Mouse (Mus musculus) kidney, postnatal 14 days (tissue): ENCODE data around the gene Ints13.

Experiments used
- DNase-seq: peaks from one replicate; pipeline ENCODE4 v3.0.0; 2022; ENCODE audit warnings: mixed read lengths

Ints13 gene

DNA sequence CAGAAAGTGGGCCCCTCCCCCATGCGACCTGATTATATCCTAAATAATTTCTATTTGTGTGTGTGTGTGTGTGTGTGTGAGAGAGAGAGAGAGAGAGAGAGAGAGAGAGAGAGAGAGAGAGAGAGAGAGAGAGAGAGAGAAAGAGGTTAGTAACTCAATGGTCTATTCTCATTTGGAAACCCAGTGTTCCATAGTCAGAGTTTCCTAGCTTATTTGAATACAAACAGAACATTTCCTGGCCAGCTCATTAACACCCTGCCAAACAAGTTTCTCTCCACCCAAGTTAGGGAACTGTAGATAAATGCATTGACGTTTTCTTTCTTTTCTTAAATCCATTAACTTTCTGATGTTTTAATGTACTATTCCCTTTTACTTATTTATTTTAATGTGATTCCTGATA, 39.6 kb downstream of the Ints13 start:
- no peak for DNase-seq

DNA sequence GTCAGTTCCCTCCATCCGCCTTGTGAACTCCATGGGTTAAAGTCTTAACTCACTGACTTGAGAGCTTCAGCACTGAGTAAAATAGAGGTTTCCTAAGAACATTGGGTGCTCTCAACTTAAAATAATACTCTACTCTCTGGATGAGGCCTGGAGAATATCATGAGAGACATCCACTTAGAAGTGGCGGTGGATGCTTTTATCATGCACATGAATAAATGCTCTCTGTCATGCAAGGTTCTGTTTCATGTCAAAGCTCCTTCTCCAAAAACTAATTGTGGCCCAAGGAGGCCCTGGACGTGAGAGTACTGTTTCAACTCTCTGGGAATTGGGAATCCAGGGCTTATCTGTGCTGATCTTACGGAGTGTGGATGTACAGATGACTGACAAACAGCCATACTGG, 40.5 kb downstream of the Ints13 start:
- DNase-seq: no peak

DNA sequence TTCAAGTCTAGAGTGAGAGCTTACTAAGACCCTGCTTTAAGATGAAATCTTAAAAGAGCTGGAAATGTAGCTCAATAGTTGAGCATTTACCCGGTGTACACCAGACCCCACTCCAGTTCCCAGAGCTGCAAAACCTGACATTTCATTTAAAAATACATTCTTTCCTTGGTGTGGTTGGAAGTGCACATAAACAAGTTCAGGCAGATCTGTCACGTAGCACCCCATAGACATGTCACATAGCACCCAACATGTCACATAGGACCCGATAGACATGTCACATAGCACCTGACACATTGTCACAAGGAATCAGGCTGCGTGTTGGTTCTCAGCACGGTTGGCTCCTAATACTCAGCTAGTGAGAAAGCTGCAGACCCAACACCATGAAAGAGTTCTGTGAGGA, 42.1 kb downstream of the Ints13 start:
- DNase-seq: no peak

DNA sequence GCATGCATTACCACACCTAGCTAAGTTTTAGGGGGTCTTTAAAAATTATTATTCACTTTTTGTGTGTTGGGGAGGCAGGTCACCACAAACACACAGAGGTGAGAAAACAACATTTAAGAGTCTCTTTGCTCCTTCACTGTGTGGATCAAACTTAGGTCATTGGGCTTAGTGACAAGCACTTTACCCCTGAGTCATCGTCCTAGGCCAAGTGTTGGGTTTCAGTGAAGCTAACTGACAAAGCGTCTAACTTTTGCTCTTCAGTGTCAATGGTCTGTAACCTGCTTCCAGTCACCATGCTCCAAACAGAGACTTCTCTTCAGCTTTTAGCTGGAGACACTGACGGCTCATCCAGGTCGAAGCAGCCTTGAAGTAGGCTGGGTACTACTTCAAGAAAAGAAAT, 44.5 kb downstream of the Ints13 start:
- no peak for DNase-seq

DNA sequence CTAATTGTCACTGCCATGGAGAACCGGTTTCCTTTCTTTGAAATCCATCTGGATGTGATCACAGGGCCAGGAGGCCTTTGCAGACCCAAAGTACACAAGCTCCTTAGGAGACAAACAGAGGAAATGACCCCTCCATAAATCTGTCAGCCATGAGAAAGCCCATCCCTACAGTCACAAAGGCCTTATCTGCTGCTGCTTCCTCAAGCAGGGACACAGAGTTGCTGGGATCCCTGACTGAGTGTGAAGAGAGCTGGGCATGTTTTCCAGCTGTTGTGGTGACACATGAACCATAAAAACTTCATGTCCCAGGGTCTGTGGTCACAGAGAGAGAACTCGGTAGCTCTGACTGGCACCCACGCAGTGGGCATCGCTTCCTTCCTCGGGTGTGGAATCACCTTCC, 46.9 kb downstream of the Ints13 start:
- DNase-seq: peak; percentile 74

DNA sequence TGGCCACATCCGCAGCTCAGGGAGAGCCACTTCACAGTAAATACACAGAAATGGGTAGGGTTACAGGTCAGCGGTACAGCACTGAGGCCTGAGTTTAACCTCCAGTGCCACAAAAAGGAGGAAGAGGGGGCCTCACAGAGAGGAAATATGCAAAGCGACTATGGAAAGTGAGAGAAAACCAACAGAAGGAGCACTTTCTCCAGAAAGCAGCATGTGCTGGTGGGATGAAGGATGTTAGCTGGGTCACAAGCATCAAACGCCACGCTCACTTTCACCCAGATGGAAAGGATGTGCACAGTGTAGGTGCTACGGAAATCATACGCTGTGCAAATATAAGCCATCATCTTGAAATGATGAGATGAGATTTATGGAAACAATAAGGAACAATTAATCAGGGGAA, 47.3 kb downstream of the Ints13 start:
- DNase-seq: no peak

DNA sequence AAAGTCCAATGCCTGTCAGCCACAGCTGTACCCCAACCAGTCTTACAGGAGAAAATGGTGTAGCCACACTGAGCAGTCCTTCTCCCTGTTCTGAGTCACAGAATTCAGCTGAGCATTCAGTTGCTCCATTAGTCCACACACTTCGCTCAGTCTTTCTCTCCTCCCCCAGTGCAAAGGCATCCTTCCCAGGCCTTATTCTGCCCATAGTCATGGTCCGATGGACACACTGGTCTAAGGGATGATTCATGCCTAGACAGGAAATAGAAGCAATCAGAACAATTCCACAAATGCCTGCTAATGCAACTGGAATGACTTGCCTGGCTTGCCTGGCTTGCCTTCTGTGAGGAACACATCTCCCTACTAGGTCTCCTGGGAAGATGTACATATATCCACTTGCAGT, 50.1 kb downstream of the Ints13 start:
- DNase-seq: no peak

DNA sequence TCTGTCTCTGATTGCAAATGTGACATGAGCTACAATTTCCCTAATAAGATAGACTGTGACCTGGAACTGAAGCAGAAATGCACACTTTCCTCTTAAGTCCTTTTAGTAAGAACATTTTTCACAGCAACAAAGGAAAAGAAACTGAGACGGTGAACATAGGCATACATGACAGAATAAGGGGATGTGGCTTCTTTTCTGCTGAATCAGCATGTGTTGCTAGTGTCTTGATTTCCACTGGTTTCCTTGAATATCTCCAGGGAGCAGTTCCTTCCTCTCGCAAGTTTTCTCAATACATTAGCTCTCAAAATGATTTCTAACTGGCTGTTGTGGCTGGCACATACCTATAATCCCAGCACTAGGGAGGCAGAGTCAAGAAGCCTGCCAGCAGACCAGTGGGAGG, 52.1 kb downstream of the Ints13 start:
- no peak for DNase-seq

DNA sequence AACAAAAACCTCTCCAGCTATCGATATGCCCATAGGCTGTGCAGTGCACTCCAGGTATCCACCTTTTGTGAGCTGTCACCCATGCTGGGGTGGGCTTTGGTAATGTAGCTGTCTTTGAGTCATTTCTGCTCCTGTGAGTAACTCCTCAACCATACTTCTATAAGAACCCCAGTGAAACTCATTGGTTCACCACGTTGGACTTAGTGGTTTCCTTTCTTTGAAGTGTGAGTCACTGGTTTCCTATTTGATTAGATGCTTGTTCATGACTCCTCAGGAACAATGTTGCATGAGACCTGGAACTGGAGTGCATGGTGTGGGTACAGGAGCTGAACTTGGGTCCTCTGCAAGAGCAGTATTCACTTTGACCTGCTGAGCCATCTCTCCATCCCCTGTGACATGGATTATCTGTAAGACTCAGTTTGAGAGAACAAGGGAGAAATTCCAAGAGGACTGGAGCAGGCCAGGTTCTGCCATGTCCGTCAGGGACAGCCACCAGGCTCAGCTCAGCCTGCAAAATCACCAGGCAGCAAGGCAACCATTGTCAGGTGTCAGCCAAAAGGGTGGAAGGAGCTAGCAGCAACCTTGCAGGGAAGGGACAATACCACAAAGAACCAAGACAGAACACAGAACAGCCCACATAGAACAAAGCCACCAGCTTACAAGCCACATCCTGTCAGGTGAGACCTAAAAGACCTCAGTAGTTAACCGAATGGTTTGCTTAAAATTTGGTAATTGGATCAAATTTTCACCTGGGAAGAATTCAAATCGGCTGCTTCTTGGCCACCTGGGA, 56.0 kb downstream of the Ints13 start:
- DNase-seq: no peak

DNA sequence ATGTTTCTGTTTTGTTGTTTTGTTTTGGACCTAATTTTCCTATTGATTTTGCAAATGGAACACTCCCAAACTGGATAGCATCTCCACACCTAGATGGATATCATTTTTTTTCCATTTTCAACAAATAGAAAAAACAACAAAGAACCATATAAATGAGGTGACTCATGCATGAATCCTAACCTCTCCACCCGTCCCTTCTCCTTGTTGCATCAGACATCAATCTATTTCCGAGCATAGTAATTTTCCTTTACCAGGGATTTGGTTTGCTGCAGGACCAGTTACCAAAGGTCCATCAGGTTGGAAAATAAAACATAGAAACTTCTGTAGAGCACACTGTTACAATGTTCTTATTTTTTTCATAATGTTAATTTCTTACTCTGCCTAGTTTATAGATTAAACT, 58.6 kb downstream of the Ints13 start:
- DNase-seq: no peak

DNA sequence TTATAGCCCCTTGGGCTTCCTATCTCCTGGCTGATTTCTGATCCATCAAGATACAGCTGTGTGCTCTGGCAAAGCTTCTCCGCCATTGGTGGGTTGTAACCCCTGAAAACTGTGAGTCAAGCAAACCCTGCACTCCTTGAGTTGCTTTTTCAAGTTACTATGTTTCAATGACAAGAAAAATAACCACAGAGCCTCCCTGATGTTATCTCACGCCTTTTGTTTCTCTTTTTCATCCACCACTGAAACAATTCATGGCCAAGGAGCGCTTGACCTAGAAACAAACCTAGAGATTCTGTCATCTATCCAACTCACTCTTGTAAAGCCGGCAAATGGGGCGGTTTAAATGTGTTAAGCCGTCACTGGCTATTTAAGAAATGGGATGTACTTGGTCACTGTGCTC, 61.7 kb downstream of the Ints13 start:
- DNase-seq: no peak

DNA sequence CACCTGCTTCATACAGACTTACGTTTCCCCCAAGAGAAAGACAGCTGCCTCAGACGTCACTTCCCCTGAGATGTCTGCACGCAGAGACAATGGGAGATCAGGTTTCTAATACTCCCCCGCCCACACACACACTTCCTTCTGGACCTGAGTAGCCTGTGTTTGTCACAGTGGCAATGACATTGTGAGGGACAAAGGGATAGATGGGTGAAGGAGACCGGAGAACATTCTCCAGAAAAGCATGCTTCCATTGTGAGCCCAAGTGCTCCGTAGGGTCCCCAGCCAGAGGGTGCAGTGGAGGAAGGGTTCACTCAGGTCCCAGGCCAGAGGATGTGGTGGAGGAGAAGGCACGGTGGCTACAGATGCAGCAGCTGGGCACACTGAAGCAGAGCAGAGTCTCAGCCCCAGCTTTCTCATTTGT, 63.1 kb downstream of the Ints13 start:
- DNase-seq: no peak

DNA sequence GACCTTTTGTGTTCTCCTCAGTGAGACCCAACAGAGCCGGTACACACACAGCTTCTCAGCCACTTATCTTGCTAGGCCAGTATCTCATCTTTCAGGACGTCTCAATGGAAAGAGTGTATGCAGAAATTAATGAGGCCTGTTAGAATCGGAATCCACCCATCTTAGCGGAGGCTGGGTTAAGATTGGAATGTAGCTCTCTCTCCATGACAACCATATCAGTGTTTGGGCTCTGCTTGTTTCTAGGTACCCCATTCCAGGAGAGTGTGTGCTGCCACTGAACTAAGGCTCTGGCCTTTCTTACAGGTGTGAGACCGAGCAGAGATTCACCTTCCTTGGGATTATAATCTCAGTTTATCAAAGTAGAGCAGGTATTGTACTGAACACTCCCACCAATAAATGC, 63.7 kb downstream of the Ints13 start:
- no peak for DNase-seq

DNA sequence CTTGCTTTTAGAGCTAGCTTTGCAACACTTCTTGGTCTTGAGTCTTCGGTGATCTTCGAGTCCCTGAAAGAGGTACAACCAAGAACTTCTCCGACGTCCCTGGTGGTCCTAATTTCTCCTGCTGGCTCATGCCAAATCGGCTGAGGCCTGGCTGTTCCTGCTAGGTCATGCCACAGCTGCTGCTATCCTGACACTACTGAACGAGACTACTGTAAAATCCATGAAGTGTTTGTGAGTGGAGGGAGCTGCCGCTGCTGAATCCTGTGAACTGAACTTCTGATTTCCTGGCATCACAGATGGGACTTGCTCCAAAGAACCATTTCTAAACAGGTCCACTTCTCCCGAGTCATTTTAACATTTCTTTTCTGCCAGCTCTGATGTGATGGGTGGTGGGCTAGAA, 64.3 kb downstream of the Ints13 start:
- DNase-seq: no peak

DNA sequence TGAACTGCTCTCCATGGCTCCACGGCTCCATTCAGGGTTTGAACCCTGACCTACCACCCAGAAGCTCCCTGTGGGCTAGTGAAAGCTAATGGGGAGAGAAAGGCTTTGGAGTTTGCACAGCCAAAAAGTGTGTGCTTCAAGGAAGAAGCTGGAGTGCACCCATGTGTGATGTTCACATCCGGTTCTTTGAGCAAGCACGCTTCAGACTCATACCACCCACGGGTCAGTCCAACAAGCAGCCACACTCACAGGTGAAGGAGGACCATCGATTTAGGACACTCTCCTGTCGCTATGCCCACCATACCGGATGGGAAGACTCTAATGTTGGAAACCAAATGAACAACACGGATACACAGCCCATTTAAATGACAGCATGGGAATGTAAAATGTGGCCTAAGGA, 66.1 kb downstream of the Ints13 start:
- no peak for DNase-seq

DNA sequence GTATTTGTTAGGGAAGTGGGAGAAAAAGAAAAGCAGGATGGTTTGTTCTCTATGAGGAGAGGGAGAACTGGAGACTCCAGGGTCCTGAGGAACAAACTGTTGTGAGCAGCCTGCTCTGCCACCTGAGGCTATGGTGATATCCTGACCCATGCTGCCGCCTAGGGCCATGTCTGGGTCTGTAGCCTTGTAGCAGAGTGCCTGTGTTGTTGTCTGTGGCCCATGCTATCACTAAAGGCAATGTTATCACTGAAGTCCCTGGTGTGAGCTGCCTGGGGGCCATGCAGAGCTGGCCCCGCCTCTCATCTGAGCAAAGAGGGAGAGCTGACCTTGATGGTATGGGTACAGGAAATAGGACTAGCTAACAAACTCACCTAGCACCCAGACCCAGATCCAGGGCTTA, 67.7 kb downstream of the Ints13 start:
- DNase-seq: no peak

DNA sequence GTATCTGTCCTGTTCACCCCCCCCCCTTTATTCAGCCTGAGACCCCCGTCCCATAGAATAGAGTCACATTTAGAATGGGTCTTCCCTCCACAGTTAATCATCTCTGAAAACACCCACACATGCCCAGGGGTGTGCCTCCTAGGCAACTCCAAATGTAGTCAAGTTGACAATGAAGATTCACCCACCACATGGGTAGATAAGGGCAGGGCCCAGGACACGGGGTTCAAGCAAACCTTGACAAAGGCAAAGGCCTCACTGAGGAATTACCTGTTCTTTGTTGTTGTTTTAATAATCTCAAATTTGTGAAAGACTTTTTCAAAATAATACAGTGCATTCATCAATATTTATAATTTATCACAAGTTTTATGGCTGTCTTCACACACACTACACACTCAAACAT, 73.2 kb downstream of the Ints13 start:
- DNase-seq: no peak

DNA sequence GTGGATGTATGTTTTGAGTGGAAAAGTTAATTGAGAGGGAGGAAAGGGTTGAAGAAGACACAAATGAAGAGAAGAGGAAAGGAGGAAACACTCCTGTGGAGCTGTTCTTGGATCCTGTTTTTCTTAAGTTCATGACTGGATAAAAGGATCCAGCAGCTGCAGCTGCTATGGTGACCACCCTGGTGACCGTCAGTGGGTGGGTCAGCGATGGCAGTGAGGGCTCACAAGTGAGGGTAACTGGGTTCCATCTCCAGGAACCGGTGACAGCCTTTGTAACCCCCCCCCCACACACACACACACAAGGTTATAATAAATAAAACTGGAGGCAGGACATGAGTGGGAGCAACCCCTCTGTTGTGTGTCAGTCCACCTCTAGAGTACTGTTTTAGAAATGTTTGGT, 74.8 kb downstream of the Ints13 start:
- DNase-seq: no peak

DNA sequence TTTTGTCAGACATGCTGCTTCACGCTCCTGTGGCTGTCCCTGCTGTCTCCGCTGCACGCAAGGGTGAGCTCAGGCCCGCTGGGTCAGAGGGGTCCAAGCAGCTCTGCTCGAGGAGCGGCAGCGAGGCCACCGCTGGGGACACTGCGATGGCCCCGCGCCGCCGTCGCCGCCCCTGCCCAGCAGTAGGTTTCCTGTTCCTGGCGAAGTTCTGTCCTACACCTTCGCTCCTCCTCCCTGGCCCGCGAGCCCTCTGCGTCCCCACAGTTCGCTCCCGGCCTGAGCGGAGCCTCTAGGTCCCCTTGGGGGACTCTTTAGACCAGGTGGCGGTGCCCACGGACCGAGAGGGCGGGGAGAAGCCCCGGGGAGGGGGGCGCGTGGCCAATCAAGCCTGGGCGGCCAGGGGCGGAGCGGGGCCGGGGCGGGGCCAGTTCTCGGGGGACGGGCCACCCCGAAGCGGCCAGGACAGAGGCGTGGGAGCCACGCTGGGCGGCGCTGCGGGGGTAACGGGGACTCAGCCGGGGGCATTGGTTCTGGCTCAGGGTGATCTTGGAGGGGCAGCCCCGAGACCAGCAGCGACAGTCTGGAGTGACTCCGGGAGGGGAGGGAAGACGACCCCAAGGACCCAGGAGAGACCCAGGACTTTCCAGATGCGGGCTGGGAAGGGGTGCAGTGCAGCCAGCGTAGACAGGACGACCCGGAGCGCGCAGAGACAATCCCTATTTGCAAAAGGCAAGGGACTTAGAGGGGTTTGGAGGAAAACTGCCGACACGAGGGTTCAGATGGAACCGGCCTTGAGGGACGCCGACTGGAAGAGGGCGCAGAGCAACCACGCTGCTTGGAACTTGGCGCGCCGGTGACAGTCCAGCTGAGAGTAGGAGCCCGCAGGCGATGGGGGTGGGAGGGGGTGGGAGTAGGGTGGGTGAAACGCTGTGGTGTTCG, 75.5 kb downstream of the Ints13 start, which contains the start of gene Itpr2:
Gene Itpr2, minus strand, starts transcription at position 358 of the 939 bp plus-strand sequence.
- DNase-seq: peak; percentile 95

DNA sequence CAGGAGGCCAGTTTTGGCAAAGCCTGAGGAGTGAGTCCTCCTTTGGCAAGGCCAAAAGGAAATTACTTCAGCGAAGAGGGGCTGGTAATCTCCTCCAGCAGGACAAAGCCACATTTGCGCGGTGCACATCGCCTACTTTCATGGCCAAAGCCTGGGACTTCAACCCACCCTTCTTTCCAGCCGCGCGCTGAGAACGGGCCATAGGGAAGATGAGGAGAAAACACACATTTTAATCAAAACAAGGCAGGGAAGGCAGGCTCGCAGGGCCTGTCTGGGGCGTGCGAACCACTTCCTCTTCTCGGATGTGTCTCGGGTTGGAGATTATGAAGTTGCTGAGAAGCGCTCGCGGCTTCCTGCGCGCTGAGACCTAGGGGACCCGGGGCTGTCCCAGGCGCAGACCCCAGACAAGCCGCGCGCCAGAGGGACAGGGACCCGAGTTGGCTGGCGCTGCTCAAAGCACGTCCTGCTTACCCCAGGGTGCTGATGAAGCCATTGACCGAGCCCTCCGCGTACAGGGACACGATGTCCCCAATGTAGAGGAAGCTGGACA, 76.2 kb downstream of the Ints13 start:
- DNase-seq: peak; percentile 55

DNA sequence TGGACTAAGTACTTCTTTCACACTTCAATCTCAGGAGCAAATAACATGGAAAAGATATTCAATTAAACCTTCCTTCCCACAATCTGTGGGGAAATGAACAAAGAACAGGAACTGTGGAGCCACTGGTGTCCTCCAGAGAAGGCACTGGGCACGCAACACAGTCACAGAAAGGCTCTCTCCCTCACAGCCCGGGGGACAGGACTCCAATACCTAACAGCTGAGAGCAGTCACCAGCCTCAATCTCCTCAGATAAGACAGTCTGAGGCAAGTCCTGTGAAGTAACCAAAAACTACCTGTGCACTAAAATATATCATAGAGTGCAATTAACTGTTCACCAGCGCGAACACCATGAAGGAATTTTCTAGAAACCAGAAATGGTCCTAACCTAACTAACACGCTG, 76.9 kb downstream of the Ints13 start:
- DNase-seq: no peak

DNA sequence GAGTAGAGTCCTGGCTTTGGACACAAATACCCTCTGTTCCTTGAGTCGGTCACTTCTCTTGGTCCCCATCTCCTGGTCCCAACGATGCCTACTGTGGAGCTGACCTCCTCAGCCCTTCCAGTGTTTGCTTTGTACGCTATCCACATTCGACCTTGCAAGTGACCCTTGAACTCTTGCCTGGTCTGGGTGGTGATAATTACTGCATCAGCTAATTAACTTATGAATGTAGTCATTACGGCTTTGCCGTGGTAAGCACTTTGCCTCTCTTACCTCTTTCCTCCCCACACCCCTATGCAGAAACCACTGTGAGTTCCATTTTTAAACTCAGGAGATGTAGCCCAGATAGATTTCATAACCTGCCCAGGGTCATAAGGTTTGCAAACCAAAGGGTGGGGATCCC, 77.4 kb downstream of the Ints13 start:
- DNase-seq: peak; percentile 42
